In the genomic region with DNA sequence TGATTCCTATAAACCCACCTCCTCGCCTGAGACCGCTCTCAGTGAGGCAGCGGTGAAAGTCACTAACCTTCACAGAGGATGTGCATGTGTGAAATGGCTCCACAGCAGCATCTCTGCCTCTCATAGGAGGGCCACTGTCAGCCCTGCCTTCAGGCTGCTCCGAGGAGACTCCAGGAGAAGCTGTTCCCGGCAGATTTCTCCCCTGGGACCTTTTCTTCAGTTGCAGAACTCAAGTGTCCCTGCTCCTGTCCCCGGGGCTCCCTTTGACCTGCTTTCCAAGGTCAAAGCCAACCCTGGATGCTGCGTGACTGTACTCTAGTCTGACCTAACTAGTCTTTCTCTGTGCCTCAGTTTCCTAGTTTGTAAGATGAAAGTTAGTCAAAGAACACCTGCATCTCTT, we compare ENCODE assay signal across 33 mouse cellular contexts. TPM values are rescaled to one million over a fixed set of nuclear protein-coding genes. Genes with fewer than 3 reads are reported as not detected.
DNase-seq lines count a peak whose midpoint lies in the region; ATAC-seq lines count a peak whose summit lies in the region.
"Had no signal": no experiment of that assay in that cellular context is flagged by ENCODE, and none has a peak within 500 bp of the region (broad histone marks: within the 10 kb centered on the region; RNA-seq: fewer than 3 reads in every experiment).

A gene (minus strand): TSS at position 319 of the 400 bp plus-strand sequence.

- H3K9me3 ChIP-seq in heart, embryonic 10.5 days = no peaks in the 10 kb centered on the region
- H3K9me3 ChIP-seq: forebrain, embryonic 13.5 days; heart, embryonic 15.5 days; hindbrain, embryonic 12.5 days; intestine, embryonic 15.5 days; limb, embryonic 12.5 days; liver, embryonic 15.5 days; midbrain, embryonic 12.5 days; neural tube, embryonic 12.5 days had no signal

- no peak for ATAC-seq in megakaryocyte-erythroid progenitor cell, adult 5-6 weeks (replicated peaks; ENCODE audit: low FRiP score, low TSS enrichment, poor library complexity, severe bottlenecking)
- ATAC-seq: CD4-positive, CD25-positive, alpha-beta regulatory T cell, adult 4 months; forebrain, embryonic 13.5 days; hindbrain, postnatal 0 days; intestine, embryonic 15.5 days had no signal

- peaks cover 12% of the 10 kb centered on the region for H3K4me1 ChIP-seq in heart, embryonic 10.5 days

- intact Hi-C loops in heart, postnatal 25 days (cut with DNase I) = no loop called here

- DNase-seq in heart, adult 11 months = peak; percentile 90
- no peak for DNase-seq in heart, postnatal 4 days
- no peak for DNase-seq in heart, postnatal 25 days (ENCODE audit: low spot score)
- no peak for DNase-seq in heart, embryonic 10.5 days (ENCODE audit: low spot score)
- DNase-seq in thymus, postnatal 0 days (ENCODE audit: low spot score) = peak; percentile 30
- DNase-seq in thymus, postnatal 4 days = no peak
- DNase-seq: adrenal gland, postnatal 14 days; cerebellum, adult 11 months; cerebellum, adult 9-10 months; cerebellum, postnatal 36 days; kidney, adult 2 months; kidney, postnatal 36 days; lung, embryonic 14.5 days; lung, postnatal 14 days; right cerebral cortex, adult 18-20 months; spleen, adult 18-20 months had no signal

- H3K36me3 ChIP-seq in heart, embryonic 10.5 days = no peaks in the 10 kb centered on the region
- H3K36me3 ChIP-seq: heart, embryonic 15.5 days; hindbrain, embryonic 12.5 days; intestine, embryonic 15.5 days; limb, embryonic 12.5 days; liver, embryonic 15.5 days; midbrain, embryonic 12.5 days; neural tube, embryonic 12.5 days had no signal

- H3K27me3 ChIP-seq in heart, embryonic 10.5 days (ENCODE audit: insufficient read depth, poor library complexity, severe bottlenecking) = peaks cover 12% of the 10 kb centered on the region
- H3K27me3 ChIP-seq: forebrain, embryonic 13.5 days; heart, embryonic 15.5 days; intestine, embryonic 15.5 days; neural tube, embryonic 12.5 days had no signal

- 77% methylated on average over 7 of the region's 7 CpGs for WGBS in heart, embryonic 10.5 days

- no peak within 1 kb of the TSS for H3K27ac ChIP-seq in heart, embryonic 10.5 days
- H3K27ac ChIP-seq: forebrain, embryonic 13.5 days; heart, embryonic 15.5 days; hindbrain, embryonic 12.5 days; hindbrain, postnatal 0 days; intestine, embryonic 15.5 days; layer of hippocampus, adult 2 months; left cerebral cortex, adult 2 months; limb, embryonic 12.5 days; liver, embryonic 15.5 days; midbrain, embryonic 12.5 days; neural tube, embryonic 12.5 days had no signal

- H3K4me3 ChIP-seq in heart, embryonic 10.5 days = no peak within 1 kb of the TSS
- H3K4me3 ChIP-seq: forebrain, embryonic 13.5 days; heart, embryonic 15.5 days; hindbrain, embryonic 12.5 days; intestine, embryonic 15.5 days; layer of hippocampus, adult 2 months; left cerebral cortex, adult 2 months; limb, embryonic 12.5 days; liver, embryonic 15.5 days; midbrain, embryonic 12.5 days; myocyte; neural tube, embryonic 12.5 days had no signal

RNA-seq across cellular contexts. Expression of the gene that starts here (rescaled TPM):
- 1 to 10 TPM in 1 of 2 experiments, under 1 TPM in 1; 0.45 to 1.1 TPM for total RNA-seq in heart, postnatal 4 days (2021)
- total RNA-seq in heart, postnatal 25 days (2021) = 10 to 100 TPM; 10.5 to 14.3 TPM
- polyA plus RNA-seq in heart, embryonic 10.5 days (2016; fragmentation: Nextera tagmentation; extraction: Ambion mirVana) = 3.8 and 4.2 TPM in 2 replicates
- polyA plus RNA-seq in thymus, postnatal 0 days (2015; fragmentation: Nextera tagmentation; extraction: Ambion mirVana) = 15.8 and 24.3 TPM in 2 replicates
- 2.2 TPM in 1 of 2 replicates, not detected in the other for total RNA-seq in megakaryocyte-erythroid progenitor cell, adult 5-6 weeks (2014; fragmentation: Nextera tagmentation)
- not detected in 2 replicates for total RNA-seq in megakaryocyte-erythroid progenitor cell, adult 5-6 weeks (2017)
- total RNA-seq: hindbrain, postnatal 0 days; layer of hippocampus, adult 2 months; layer of hippocampus, postnatal 14 days; left cerebral cortex, adult 2 months; left cerebral cortex, postnatal 25 days; liver, adult 2 months had no signal
- polyA plus RNA-seq: liver, adult 2 months had no signal

Comparison
In these comparisons a context has a peak if more than half of its experiments do, and no peak if none do; other contexts are left out.
1. DNase-seq: peak in heart, adult 11 months (single experiment) and thymus, postnatal 0 days (single experiment); none in heart, postnatal 4 days (single experiment), heart, postnatal 25 days (single experiment), heart, embryonic 10.5 days (single experiment) and thymus, postnatal 4 days (single experiment).